Mouse (Mus musculus) midbrain, postnatal 0 days (tissue): ENCODE results near the gene Mrpl19. TPM values are rescaled to one million over a fixed set of nuclear protein-coding genes. Genes with fewer than 3 reads are reported as not detected.

Source experiments
- ATAC-seq: fragments of 200-750 bp; cut with Nextera tagmentation; 2 replicates; pipeline ENCODE4 v1.8.0; 2017; ENCODE audit warnings: moderate number of reproducible peaks, mild to moderate bottlenecking, moderate TSS enrichment, moderate library complexity; ENCODE audit not compliant: low FRiP score
- DNase-seq: peaks from one replicate; pipeline ENCODE4 v3.0.0-alpha.2; 2015; ENCODE audit warnings: low spot score
- H3K27ac ChIP-seq: fragments of 300-500 bp; sonication (generic); 2 replicates; pipeline ENCODE4 v1.5.1; 2014; ENCODE audit warnings: low read depth, mild to moderate bottlenecking, low read length, mixed read lengths
- H3K27me3 ChIP-seq: fragments of 300-500 bp; sonication (generic); 2 replicates; pipeline ENCODE4 v1.6.1; 2014; ENCODE audit warnings: low read length, control low read depth, mixed read lengths; ENCODE audit not compliant: insufficient read depth
- H3K36me3 ChIP-seq: fragments of 300-500 bp; sonication (generic); 2 replicates; pipeline ENCODE4 v1.6.1; 2014; ENCODE audit warnings: low read length, control low read depth, mixed read lengths; ENCODE audit not compliant: insufficient read depth
- H3K4me1 ChIP-seq: fragments of 300-500 bp; sonication (generic); 2 replicates; pipeline ENCODE4 v1.6.1; 2014; ENCODE audit warnings: mild to moderate bottlenecking, control low read depth, antibody characterized with exemption, low read length, mixed read lengths; ENCODE audit not compliant: insufficient read depth
- H3K4me2 ChIP-seq: fragments of 300-500 bp; sonication (generic); 2 replicates; pipeline ENCODE4 v1.6.1; 2014; ENCODE audit warnings: low read depth, mild to moderate bottlenecking, low read length, mixed read lengths; ENCODE audit not compliant: poor library complexity, severe bottlenecking
- H3K4me3 ChIP-seq: fragments of 300-500 bp; sonication (generic); 2 replicates; pipeline ENCODE4 v1.5.1; 2014; ENCODE audit warnings: low read depth, mild to moderate bottlenecking, low read length, moderate library complexity
- H3K9ac ChIP-seq: fragments of 300-500 bp; sonication (generic); replicated peaks from 2 replicates; pipeline ENCODE4 v1.6.1; 2014; ENCODE audit warnings: mild to moderate bottlenecking, low read length, moderate library complexity, mixed read lengths; ENCODE audit not compliant: poor library complexity, severe bottlenecking
- H3K9me3 ChIP-seq: fragments of 300-500 bp; sonication (generic); 2 replicates; pipeline ENCODE4 v1.6.1; 2016; ENCODE audit warnings: low read length, control low read depth
- CTCF ChIP-seq: IDR thresholded peaks from 2 replicates; pipeline ENCODE4 v1.5.1; 2016; ENCODE audit warnings: antibody characterized with exemption, mild to moderate bottlenecking
- WGBS: fragments of 180-500 bp; shearing (Covaris S2); extraction: QIAGEN DNeasy Blood & Tissue Kit; methylation state at CpG from one replicate; pipeline ENCODE4 v1.1.7; 2014; 5-methylcytosine and 5-hydroxymethylcytosine counted together
- polyA plus RNA-seq: library from polyadenylated mRNA; unstranded; fragments of >200 nt; fragmentation: Nextera tagmentation; extraction: Ambion mirVana; gene quantifications from 2 replicates; pipeline ENCODE4 v1.2.1, GENCODE M21; 2015
- total RNA-seq: library from RNA; depleted of rRNA; stranded (reverse); fragments of >200 nt; gene quantifications from 2 replicates; pipeline ENCODE4 v1.2.3, GENCODE M21; 2014

The Mrpl19 gene
- total and polyA plus RNA-seq, 2 experiments from 2014 or later = 8.2 to 38.9 TPM

GRCm38 (mm10) chr6:81955133-81955532 is 10.6 kb downstream of the Mrpl19 start:
- H3K4me1 ChIP-seq = no peaks in the 10 kb centered on the region
- H3K27ac ChIP-seq = no peak overlapping the region
- no peak overlapping the region for H3K9ac ChIP-seq
- H3K4me2 ChIP-seq = no peak overlapping the region
- ATAC-seq = no peak
- H3K9me3 ChIP-seq = no peaks in the 10 kb centered on the region
- no peaks in the 10 kb centered on the region for H3K27me3 ChIP-seq
- H3K36me3 ChIP-seq = peaks cover 35% of the 10 kb centered on the region
- TF ChIP-seq CTCF = no peak
- H3K4me3 ChIP-seq = no peak overlapping the region
- no peak for DNase-seq
- WGBS = 90% methylated on average over 5 of the region's 5 CpGs

DNA sequence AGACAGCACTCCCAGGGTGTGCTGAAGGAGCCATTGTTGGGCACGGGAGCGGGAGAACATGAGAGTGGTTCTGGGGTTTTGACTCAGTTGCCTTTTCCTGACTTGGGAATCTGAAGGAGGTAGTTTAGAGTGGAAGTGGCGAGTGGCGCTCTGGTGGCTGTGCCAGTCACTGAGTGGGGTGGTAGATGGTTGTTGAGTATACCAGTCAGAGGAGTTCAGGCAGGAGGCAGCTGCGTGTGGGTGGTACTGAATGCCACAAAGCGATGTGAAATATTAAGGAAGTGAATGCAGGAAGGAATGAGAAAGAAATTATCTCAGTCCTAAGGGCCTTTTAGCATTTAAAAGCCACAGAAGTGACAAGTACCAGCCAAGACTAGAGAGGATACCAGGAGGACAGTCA is 18.9 kb downstream of the Mrpl19 start:
- peaks cover 43% of the 10 kb centered on the region for H3K36me3 ChIP-seq

DNA sequence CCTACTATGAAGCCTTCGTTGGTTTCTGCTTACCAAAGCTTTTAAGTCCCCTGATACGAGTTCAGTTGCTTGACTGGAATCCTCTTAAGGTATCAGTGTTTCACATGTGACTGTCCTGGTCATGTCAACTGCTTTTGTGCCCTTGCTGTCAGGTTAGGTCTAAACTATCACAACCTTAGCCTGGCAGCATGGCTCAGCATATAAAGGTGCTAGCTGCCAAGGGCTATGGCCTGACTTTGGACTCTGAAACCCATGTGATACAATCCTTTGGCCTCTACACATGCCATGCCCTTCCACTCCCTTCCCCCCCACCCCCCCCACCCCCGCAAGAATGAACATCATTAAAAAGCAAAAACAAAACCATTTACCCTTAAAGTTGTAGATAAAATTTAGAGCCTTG is 21.3 kb downstream of the Mrpl19 start:
- TF ChIP-seq CTCF = no peak
- Histone ChIP-seq H3K27ac (no peak overlapping the region), H3K9ac (no peak overlapping the region), H3K4me2 (no peak overlapping the region), H3K27me3 (no peaks in the 10 kb centered on the region), H3K4me3 (no peak overlapping the region), H3K9me3 (no peaks in the 10 kb centered on the region), H3K4me1 (no peaks in the 10 kb centered on the region), H3K36me3 (peaks cover 59% of the 10 kb centered on the region)
- DNase-seq (no peak), ATAC-seq (no peak)
- 91% methylated on average over 3 of the region's 3 CpGs for WGBS

More for the DNA sequence above, 18.9 kb downstream of the Mrpl19 start:
- no peak for ATAC-seq
- no peaks in the 10 kb centered on the region for H3K4me1 ChIP-seq
- DNase-seq = no peak
- no peak overlapping the region for H3K4me2 ChIP-seq
- no peak for TF ChIP-seq CTCF
- no peaks in the 10 kb centered on the region for H3K27me3 ChIP-seq
- no peak overlapping the region for H3K9ac ChIP-seq
- WGBS = 96% methylated on average over 6 of the region's 6 CpGs
- no peak overlapping the region for H3K27ac ChIP-seq
- no peak overlapping the region for H3K4me3 ChIP-seq
- H3K9me3 ChIP-seq = no peaks in the 10 kb centered on the region

GRCm38 (mm10) chr6:81943281-81943680 is 22.5 kb downstream of the Mrpl19 start:
- peaks cover 50% of the 10 kb centered on the region for H3K36me3 ChIP-seq
- 85% methylated on average over 2 of the region's 2 CpGs for WGBS

DNA sequence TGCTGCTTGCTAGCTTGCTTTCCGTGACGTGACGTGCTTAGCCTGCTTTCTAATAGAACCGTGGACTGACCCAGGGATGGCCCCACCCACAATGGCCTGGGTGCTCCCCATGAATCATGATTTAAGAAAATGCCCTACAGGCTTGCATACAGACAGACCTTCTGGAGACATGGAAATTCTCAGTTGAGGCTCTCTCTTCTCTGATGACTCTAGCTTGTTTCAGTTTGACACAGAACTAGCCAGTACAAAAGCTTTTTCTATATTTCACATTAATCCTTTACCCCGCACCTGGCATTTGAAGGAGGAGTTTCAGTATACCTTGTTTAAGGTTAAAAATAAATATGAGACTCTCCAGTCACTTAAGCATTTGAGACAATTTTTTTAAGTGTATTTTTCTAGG is 24.0 kb downstream of the Mrpl19 start:
- no peak overlapping the region for H3K4me3 ChIP-seq
- no peaks in the 10 kb centered on the region for H3K27me3 ChIP-seq
- DNase-seq = no peak
- H3K4me1 ChIP-seq = no peaks in the 10 kb centered on the region
- H3K9ac ChIP-seq = no peak overlapping the region
- H3K27ac ChIP-seq = no peak overlapping the region
- peaks cover 41% of the 10 kb centered on the region for H3K36me3 ChIP-seq
- ATAC-seq = no peak
- no peaks in the 10 kb centered on the region for H3K9me3 ChIP-seq
- no peak overlapping the region for H3K4me2 ChIP-seq
- TF ChIP-seq CTCF = no peak
- 92% methylated on average over 5 of the region's 5 CpGs for WGBS

More at GRCm38 (mm10) chr6:81943281-81943680, 22.5 kb downstream of the Mrpl19 start:
- ATAC-seq (no peak), DNase-seq (no peak)
- no peak overlapping the region for H3K4me2 ChIP-seq
- no peaks in the 10 kb centered on the region for H3K9me3 ChIP-seq
- no peak overlapping the region for H3K4me3 ChIP-seq
- H3K27me3 ChIP-seq = no peaks in the 10 kb centered on the region
- H3K4me1 ChIP-seq = no peaks in the 10 kb centered on the region
- H3K27ac ChIP-seq = no peak overlapping the region
- no peak for TF ChIP-seq CTCF
- H3K9ac ChIP-seq = no peak overlapping the region

DNA sequence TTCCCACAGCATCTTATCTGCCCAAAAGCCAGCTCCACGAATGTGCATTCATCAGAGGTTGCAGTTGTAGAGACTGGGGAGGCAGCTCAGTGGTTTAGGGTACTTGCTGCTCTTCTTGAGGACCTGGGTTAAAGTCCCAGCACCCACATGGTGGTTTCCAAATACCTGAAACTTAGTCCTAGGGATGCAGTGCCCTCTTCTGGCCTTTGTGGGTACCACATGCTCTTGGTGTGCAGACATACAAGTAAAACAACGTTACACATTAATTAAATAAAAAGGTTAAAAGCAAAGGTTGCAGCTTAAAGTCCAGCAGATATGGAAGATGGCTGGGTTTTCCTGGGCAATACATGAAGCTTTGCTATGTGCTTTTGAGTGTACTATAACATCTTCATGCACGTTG is 32.5 kb downstream of the Mrpl19 start:
- peak; percentile 41 for TF ChIP-seq CTCF
- WGBS = 96% methylated on average over 3 of the region's 3 CpGs
- no peaks in the 10 kb centered on the region for H3K9me3 ChIP-seq

More for the DNA sequence above, 32.5 kb downstream of the Mrpl19 start:
- H3K4me3 ChIP-seq = no peak overlapping the region
- DNase-seq (no peak), ATAC-seq (no peak)
- no peaks in the 10 kb centered on the region for H3K27me3 ChIP-seq
- no peak overlapping the region for H3K9ac ChIP-seq
- H3K36me3 ChIP-seq = peaks cover 46% of the 10 kb centered on the region
- H3K4me1 ChIP-seq = no peaks in the 10 kb centered on the region
- no peak overlapping the region for H3K4me2 ChIP-seq
- H3K27ac ChIP-seq = no peak overlapping the region
